Mouse (Mus musculus): ENCODE measurements around the gene Foxn3. TPM values are rescaled to one million over a fixed set of nuclear protein-coding genes. Genes with fewer than 3 reads are reported as not detected.
A peak's percentile ranks its signal among the peaks of the same experiment; 100 is the strongest.

The Foxn3 gene
- total and polyA plus RNA-seq, 2 experiments = 21.1 to 27.3 TPM

GRCm38 (mm10) chr12:99377705-99378104 is 185.7 kb downstream of the Foxn3 start:
- no peak overlapping the region for H3K9ac ChIP-seq (ENCODE audit: low read depth, low read length)
- peaks cover 22% of the 10 kb centered on the region for H3K4me1 ChIP-seq (ENCODE audit: control insufficient read depth, insufficient read depth, low read length)
- no peak overlapping the region for H3K27ac ChIP-seq (replicated peaks; ENCODE audit: insufficient read depth, low read depth, low read length)
- no peak for TF ChIP-seq CTCF (IDR thresholded peaks at IDR 0.05; ENCODE audit: low read depth, low read length)
- TF ChIP-seq POLR2A (IDR thresholded peaks at IDR 0.05; ENCODE audit: extremely low read depth, insufficient read depth, low read length) = no peak
- no peak for DNase-seq (ENCODE audit: extremely low read depth, low read depth, low spot score)
- H3K27me3 ChIP-seq (ENCODE audit: control insufficient read depth, insufficient read depth, low read length) = no peaks in the 10 kb centered on the region
- H3K79me2 ChIP-seq (ENCODE audit: control insufficient read depth, insufficient read depth, low read length) = peaks cover 27% of the 10 kb centered on the region
- 15% methylated on average over 3 of the region's 3 CpGs for WGBS
- peaks cover 8% of the 10 kb centered on the region; the same call in 1 of the 2 replicates for H3K36me3 ChIP-seq (ENCODE audit: control insufficient read depth, insufficient read depth, low read length)
- H3K4me3 ChIP-seq (ENCODE audit: insufficient read depth, low read depth, low read length) = no peak overlapping the region

DNA sequence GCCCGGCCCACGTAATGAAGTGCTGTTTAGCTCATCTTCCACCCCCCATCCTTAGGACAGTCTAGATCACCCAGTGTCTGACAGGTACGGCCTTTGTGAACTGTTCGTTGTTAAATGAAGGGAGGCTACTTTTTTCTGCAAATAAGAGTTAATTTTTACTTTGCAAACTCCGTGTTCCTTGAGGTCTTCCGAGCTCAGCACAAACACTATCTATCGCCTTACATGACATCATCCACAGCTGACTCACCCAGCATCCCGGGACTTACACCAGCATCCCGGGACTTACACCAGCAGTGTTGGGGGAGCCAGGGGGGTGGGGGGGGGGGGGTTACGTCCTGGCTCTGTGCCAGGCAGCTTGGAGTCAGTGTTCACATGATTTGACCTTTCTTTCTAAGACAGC is 186.3 kb downstream of the Foxn3 start:
- TF ChIP-seq CTCF (IDR thresholded peaks at IDR 0.05; ENCODE audit: low read depth, low read length) (no peak), POLR2A (IDR thresholded peaks at IDR 0.05; ENCODE audit: extremely low read depth, insufficient read depth, low read length) (no peak)
- peaks cover 26% of the 10 kb centered on the region for H3K4me1 ChIP-seq (ENCODE audit: control insufficient read depth, insufficient read depth, low read length)
- no peak overlapping the region for H3K9ac ChIP-seq (ENCODE audit: low read depth, low read length)
- no peak for DNase-seq (ENCODE audit: extremely low read depth, low read depth, low spot score)
- peaks cover 3% of the 10 kb centered on the region; the same call in 1 of the 2 replicates for H3K36me3 ChIP-seq (ENCODE audit: control insufficient read depth, insufficient read depth, low read length)
- no peak overlapping the region for H3K4me3 ChIP-seq (ENCODE audit: insufficient read depth, low read depth, low read length)
- no peak overlapping the region for H3K27ac ChIP-seq (replicated peaks; ENCODE audit: insufficient read depth, low read depth, low read length)
- peaks cover 24% of the 10 kb centered on the region for H3K79me2 ChIP-seq (ENCODE audit: control insufficient read depth, insufficient read depth, low read length)
- 34% methylated on average over 10 of the region's 10 CpGs for WGBS
- H3K27me3 ChIP-seq (ENCODE audit: control insufficient read depth, insufficient read depth, low read length) = no peaks in the 10 kb centered on the region

- Histone ChIP-seq H3K79me2 (ENCODE audit: control insufficient read depth, insufficient read depth, low read length) (peaks cover 17% of the 10 kb centered on the region), H3K4me1 (ENCODE audit: control insufficient read depth, insufficient read depth, low read length) (peaks cover 29% of the 10 kb centered on the region), H3K9ac (ENCODE audit: low read depth, low read length) (no peak overlapping the region), H3K27ac (replicated peaks; ENCODE audit: insufficient read depth, low read depth, low read length) (no peak overlapping the region), H3K27me3 (ENCODE audit: control insufficient read depth, insufficient read depth, low read length) (no peaks in the 10 kb centered on the region), H3K4me3 (ENCODE audit: insufficient read depth, low read depth, low read length) (no peak overlapping the region), H3K36me3 (ENCODE audit: control insufficient read depth, insufficient read depth, low read length) (no peaks in the 10 kb centered on the region)
- DNase-seq (ENCODE audit: extremely low read depth, low read depth, low spot score) = no peak
- TF ChIP-seq CTCF (IDR thresholded peaks at IDR 0.05; ENCODE audit: low read depth, low read length) (no peak), POLR2A (IDR thresholded peaks at IDR 0.05; ENCODE audit: extremely low read depth, insufficient read depth, low read length) (no peak)
- WGBS = 68% methylated on average over 8 of the region's 8 CpGs
Measured at GRCm38 (mm10) chr12:99375878-99376454, 187.4 kb downstream of the Foxn3 start.

DNA sequence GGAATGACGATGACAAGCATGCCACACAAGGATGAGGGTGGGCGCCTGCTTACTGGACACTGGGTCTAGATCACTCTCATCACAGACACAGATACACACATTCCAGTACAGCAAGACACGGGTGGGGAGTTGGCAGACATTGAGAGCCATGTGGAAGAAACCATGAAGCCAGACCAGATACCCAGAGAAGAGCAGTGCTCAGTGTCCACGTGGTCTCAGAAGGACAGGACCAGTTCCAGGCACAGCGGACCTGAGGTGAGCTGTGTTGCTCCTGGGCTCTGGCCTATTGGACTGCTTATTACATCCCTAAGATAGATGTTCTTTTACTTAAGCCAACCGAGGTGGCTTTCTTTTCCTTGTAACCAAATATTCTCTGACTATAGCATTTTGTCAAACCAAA is 188.0 kb downstream of the Foxn3 start:
- H3K4me3 ChIP-seq (ENCODE audit: insufficient read depth, low read depth, low read length) = no peak overlapping the region
- TF ChIP-seq CTCF (IDR thresholded peaks at IDR 0.05; ENCODE audit: low read depth, low read length) (no peak), POLR2A (IDR thresholded peaks at IDR 0.05; ENCODE audit: extremely low read depth, insufficient read depth, low read length) (no peak)
- WGBS = 89% methylated on average over 6 of the region's 6 CpGs
- no peak overlapping the region for H3K27ac ChIP-seq (replicated peaks; ENCODE audit: insufficient read depth, low read depth, low read length)
- H3K79me2 ChIP-seq (ENCODE audit: control insufficient read depth, insufficient read depth, low read length) = peaks cover 20% of the 10 kb centered on the region
- no peak for DNase-seq (ENCODE audit: extremely low read depth, low read depth, low spot score)
- H3K9ac ChIP-seq (ENCODE audit: low read depth, low read length) = no peak overlapping the region
- H3K27me3 ChIP-seq (ENCODE audit: control insufficient read depth, insufficient read depth, low read length) = no peaks in the 10 kb centered on the region
- H3K36me3 ChIP-seq (ENCODE audit: control insufficient read depth, insufficient read depth, low read length) = no peaks in the 10 kb centered on the region
- peaks cover 34% of the 10 kb centered on the region for H3K4me1 ChIP-seq (ENCODE audit: control insufficient read depth, insufficient read depth, low read length)

GRCm38 (mm10) chr12:99374099-99374600 is 189.2 kb downstream of the Foxn3 start:
- Histone ChIP-seq H3K4me3 (ENCODE audit: insufficient read depth, low read depth, low read length) (no peak overlapping the region), H3K27me3 (ENCODE audit: control insufficient read depth, insufficient read depth, low read length) (no peaks in the 10 kb centered on the region), H3K9ac (ENCODE audit: low read depth, low read length) (no peak overlapping the region), H3K4me1 (ENCODE audit: control insufficient read depth, insufficient read depth, low read length) (peaks cover 47% of the 10 kb centered on the region), H3K79me2 (ENCODE audit: control insufficient read depth, insufficient read depth, low read length) (peaks cover 28% of the 10 kb centered on the region; the same call in 1 of the 2 replicates), H3K27ac (replicated peaks; ENCODE audit: insufficient read depth, low read depth, low read length) (peak overlapping the region; percentile 74), H3K36me3 (ENCODE audit: control insufficient read depth, insufficient read depth, low read length) (no peaks in the 10 kb centered on the region)
- peak; percentile 99 for DNase-seq (ENCODE audit: extremely low read depth, low read depth, low spot score)
- TF ChIP-seq POLR2A (IDR thresholded peaks at IDR 0.05; ENCODE audit: extremely low read depth, insufficient read depth, low read length) (no peak), CTCF (IDR thresholded peaks at IDR 0.05; ENCODE audit: low read depth, low read length) (no peak)
- 29% methylated on average over 12 of the region's 12 CpGs for WGBS

GRCm38 (mm10) chr12:99373584-99373983 is 189.8 kb downstream of the Foxn3 start:
- 81% methylated on average over 4 of the region's 4 CpGs for WGBS
- no peak for TF ChIP-seq CTCF (IDR thresholded peaks at IDR 0.05; ENCODE audit: low read depth, low read length)
- TF ChIP-seq POLR2A (IDR thresholded peaks at IDR 0.05; ENCODE audit: extremely low read depth, insufficient read depth, low read length) = no peak

More at GRCm38 (mm10) chr12:99373584-99373983, 189.8 kb downstream of the Foxn3 start:
- DNase-seq (ENCODE audit: extremely low read depth, low read depth, low spot score) = no peak
- H3K27ac ChIP-seq (replicated peaks; ENCODE audit: insufficient read depth, low read depth, low read length) = peak overlapping the region; percentile 74
- H3K4me1 ChIP-seq (ENCODE audit: control insufficient read depth, insufficient read depth, low read length) = peaks cover 48% of the 10 kb centered on the region
- no peak overlapping the region for H3K4me3 ChIP-seq (ENCODE audit: insufficient read depth, low read depth, low read length)
- H3K79me2 ChIP-seq (ENCODE audit: control insufficient read depth, insufficient read depth, low read length) = peaks cover 29% of the 10 kb centered on the region
- no peaks in the 10 kb centered on the region for H3K36me3 ChIP-seq (ENCODE audit: control insufficient read depth, insufficient read depth, low read length)
- no peak overlapping the region for H3K9ac ChIP-seq (ENCODE audit: low read depth, low read length)
- no peaks in the 10 kb centered on the region for H3K27me3 ChIP-seq (ENCODE audit: control insufficient read depth, insufficient read depth, low read length)

Data from liver, adult 2 months (tissue).